Mouse (Mus musculus) naive thymus-derived CD4-positive, alpha-beta T cell, adult 2 months (primary cell): ENCODE data around the gene Fat1.

Experiments used
- DNase-seq: peaks from one replicate; pipeline ENCODE4 v3.0.0-alpha.2; 2011; ENCODE audit warnings: low read depth

Fat1 gene

DNA sequence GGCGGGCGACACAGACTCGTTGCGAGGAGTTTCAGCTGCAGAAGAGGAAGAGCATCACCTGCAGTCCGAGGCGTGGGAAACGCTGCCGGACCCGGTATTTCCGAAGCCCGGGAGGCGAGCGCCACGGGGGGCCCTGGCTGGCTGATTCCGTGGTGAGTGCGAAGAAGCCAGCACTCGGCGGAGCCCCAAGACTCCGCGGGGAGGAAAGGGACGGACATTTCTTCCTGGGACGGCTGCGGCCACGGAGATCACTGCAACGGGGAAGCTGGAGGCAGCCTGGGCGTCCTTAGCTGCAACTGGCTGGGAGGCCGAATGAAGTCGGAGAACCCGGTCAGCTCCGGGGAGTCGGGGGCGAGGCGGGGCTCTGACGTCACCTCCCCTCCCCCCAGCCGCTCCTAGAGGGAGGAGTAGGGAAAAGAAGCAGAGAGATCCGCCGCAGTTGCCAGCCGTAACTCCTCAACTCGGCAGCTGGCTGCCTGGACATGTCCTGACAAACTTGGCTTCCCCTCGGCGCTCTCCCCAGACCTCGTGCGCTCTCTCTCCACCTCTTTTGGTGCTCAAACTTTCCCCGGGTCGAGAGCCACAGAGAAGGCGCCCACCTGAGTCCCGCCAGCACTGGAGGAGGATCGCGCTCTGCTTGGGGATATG is at the start of gene Fat1:
Gene Fat1, plus strand, starts transcription at position 598 of the 648 bp plus-strand sequence.
- DNase-seq = no peak

DNA sequence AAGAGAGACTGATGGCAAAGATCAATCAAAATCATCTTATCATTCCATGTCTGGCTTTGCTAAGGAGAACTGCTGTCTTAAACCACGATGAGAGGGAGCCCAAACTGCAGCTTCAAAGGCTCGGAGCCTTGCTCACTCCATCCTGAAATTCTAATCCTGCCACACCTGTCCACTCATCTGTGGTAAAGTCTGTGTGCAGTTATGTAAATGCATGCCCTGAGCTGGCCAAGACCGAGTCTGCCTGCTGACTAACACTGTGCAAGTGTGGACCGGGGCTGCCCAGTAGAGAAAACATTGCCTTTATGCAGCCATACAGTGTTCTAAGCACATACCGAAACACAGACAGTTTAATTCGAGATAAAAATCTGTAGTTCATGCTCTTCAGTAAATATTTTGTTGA is 40.6 kb upstream of the Fat1 start:
- DNase-seq = no peak

- no peak for DNase-seq
Measured at GRCm38 (mm10) chr8:44899575-44899991, 35.7 kb upstream of the Fat1 start.

- DNase-seq = no peak
Measured at GRCm38 (mm10) chr8:44911126-44911903, 23.9 kb upstream of the Fat1 start.

GRCm38 (mm10) chr8:44919487-44920082 is 15.7 kb upstream of the Fat1 start:
- DNase-seq = no peak

GRCm38 (mm10) chr8:44920379-44921032 is 14.7 kb upstream of the Fat1 start:
- no peak for DNase-seq

- no peak for DNase-seq
Measured at GRCm38 (mm10) chr8:44924995-44925394, 10.3 kb upstream of the Fat1 start.

DNA sequence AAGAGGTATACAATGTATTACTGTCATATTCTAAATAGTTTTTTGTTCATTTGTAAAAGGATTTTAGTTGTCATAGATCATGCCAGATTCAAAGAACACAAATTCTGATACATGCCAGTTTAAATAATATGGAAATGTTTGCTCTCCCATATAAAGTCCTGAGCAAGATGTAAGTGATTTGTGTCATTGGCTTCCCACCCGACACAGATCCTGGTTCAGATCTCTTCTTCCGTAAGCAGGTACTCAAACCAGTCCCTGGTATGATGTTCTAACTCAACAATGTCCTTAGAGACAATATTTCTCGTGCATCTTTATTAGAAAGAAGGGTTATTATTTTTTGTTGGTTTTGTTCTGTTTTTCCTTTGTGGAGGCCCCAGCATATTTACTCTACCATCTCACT is 5.2 kb upstream of the Fat1 start:
- no peak for DNase-seq

GRCm38 (mm10) chr8:44932546-44933342 is 2.5 kb upstream of the Fat1 start:
- no peak for DNase-seq

- DNase-seq = no peak
Measured at GRCm38 (mm10) chr8:44933478-44933877, 1.8 kb upstream of the Fat1 start.

DNA sequence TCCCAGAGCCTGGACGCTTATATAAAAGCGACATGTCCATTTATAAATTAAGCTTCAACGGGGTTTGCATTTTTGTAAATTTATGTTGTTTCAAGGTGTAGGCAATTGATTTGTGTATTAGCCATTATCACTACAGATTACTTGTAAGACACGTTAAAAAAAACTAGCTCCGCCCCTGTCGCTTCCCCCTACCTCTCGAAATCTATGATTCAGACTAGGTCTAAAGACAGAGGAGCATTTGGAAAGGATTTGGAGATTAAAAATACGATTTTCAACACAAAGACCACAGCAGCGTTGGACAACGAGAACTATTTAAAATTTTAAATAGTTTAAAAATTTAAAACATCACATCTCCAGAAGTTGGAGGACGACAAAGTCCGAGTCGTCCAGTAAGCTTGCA is 831 bp upstream of the Fat1 start:
- no peak for DNase-seq

- DNase-seq = no peak
Measured at GRCm38 (mm10) chr8:44935741-44936140, 494 bp downstream of the Fat1 start.

DNA sequence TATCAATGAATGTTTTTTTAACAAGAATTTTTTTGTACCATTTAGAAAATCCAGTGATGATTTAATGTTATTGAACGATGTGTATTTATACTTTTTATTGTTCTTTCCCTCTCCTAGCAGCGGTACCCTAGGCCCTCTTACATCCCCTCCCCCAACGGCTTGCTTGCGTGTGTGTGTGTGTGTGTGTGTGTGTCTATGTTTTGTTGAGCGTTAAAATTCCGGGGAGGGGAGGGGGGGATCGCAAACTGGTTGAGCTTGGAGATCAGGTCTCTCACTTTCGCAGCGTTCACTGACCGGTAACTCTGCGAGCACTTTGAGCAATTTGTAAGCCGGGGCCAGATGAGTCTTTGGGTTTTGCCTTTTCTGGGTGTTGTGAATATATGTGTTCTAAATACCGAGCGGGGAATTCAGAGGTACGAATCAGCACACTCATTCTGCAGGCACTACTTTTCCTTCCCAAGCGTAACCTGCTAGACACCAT is 1.3 kb downstream of the Fat1 start:
- DNase-seq = no peak

- DNase-seq = no peak
Measured at GRCm38 (mm10) chr8:44937141-44937825, 2.0 kb downstream of the Fat1 start.

DNA sequence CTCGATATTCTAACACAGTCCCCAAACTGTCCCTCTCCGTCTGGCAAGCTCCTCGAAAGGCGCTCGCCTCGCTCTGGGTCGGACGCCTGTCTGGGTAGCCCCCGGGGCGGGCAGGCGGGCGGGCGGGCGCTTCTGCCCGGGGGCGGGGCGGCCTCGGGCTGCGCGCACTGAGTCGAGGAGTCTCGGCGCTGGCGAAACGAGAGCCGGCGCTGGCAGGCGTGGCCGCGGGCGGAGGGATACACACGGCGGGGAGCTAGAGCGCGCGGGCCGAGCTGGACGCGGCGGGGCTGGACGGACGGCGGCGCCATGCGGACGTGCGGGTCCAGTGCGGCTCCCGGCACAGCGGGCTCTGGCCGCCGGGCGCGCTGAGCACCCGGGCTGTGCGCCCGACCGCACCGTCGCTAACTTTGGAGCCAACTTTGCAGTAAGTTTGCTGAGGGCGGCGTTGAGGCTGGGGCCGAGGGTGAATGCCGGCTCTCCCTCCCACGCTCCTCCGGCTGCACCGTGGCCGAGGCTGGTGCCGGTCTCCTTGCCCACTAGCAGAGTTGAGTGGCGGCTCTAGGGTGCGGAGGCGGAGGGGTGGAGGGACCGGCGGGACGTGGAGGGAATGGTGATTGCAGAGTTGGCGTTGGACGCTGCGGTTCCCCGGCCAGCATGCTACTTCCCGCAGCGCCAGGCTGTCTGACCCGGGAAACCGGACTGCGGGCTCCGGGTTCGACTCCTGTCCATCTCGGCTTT is 2.8 kb downstream of the Fat1 start:
- DNase-seq = no peak

DNA sequence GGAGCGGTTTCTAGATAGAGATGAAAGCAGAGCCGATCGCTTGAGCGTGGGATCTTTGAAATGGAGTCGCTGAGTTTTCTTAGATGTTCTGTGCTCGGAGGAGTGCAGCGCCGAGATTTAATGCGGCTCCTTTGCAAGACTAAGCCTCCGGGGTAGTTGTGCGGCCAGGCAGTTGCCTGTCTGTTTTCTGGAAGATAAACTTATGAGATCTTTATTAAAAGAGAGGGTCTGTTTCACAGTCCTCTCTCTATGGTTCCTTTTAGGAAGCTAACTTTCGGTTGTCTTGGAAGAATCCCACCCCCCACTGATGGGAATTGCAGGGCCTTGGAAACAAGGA is 3.4 kb downstream of the Fat1 start:
- DNase-seq = no peak

DNA sequence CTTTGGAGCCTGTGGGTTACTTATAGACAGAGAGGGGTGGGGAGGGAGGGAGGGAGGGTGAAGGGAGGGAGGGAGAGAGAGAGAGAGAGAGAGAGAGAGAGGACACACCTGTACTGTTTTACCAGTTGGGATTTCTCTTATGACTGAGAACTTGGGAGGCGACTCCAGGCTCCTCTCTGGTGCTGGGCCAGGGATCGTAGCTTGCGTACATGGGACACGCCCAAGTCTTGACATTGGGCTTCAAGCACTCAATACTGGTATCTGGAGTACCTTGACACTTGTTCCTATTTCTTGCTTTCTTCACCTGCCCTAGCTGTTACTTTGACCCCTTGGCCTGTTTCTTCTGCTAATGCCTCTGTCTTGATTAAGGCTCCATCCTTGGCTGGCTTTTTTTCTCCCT is 10.3 kb downstream of the Fat1 start:
- DNase-seq = no peak

- no peak for DNase-seq
Measured at GRCm38 (mm10) chr8:44948597-44948996, 13.3 kb downstream of the Fat1 start.

DNA sequence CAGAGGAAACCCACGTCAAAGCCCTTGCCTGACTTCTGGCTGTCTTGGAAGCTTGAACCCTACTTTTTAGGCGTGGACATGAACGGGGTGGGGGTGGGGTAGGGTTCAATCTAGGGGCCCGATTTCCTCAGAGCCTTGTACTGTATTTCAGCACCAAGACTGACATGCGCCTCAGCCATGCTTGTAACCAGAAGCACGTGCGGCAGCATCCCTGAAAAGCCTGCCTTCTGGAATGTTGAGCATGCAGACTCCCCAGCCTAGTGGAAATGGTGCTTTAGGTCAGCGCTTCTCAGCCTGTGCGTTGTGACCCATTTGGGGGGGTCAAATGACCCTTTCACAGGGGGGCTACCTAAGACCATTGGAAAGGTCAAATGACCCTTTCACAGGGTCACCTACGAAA is 25.2 kb downstream of the Fat1 start:
- DNase-seq = no peak

- no peak for DNase-seq
Measured at GRCm38 (mm10) chr8:44960906-44961305, 25.7 kb downstream of the Fat1 start.

- DNase-seq = no peak
Measured at GRCm38 (mm10) chr8:44961492-44961891, 26.2 kb downstream of the Fat1 start.
